Mouse (Mus musculus) mouse trophoblast stem cell (cell line): ENCODE results near the gene Ror1.

Source experiments
- in situ Hi-C, 2 experiments: fragments of 300-500 bp; cut with MseI, MboI; formaldehyde crosslinking; loops; 2 replicates in 1 of 2; 3 replicates in 1 of 2; pipeline ENCODE4 v1.15.1; 2025

Ror1 gene

GRCm38 (mm10) chr4:100248273-100248672 lies 152.7 kb downstream of the Ror1 start:
- in situ Hi-C loops, result no loop called here

- in situ Hi-C loops, result no loop called here
Measured at GRCm38 (mm10) chr4:100251270-100251669, 155.7 kb downstream of the Ror1 start.

GRCm38 (mm10) chr4:100252050-100252449 lies 156.5 kb downstream of the Ror1 start:
- in situ Hi-C loops, result no loop called here

- in situ Hi-C loops, result no loop called here
Measured at GRCm38 (mm10) chr4:100252646-100253045, 157.1 kb downstream of the Ror1 start.

- in situ Hi-C loops, result no loop called here
Measured at GRCm38 (mm10) chr4:100253401-100253800, 157.8 kb downstream of the Ror1 start.

GRCm38 (mm10) chr4:100253831-100254230 lies 158.2 kb downstream of the Ror1 start:
- in situ Hi-C loops, result no loop called here

- in situ Hi-C loops, result no loop called here
Measured at GRCm38 (mm10) chr4:100258462-100258861, 162.9 kb downstream of the Ror1 start.

GRCm38 (mm10) chr4:100263917-100264316 lies 168.3 kb downstream of the Ror1 start:
- in situ Hi-C loops, result no loop called here

GRCm38 (mm10) chr4:100271059-100271735 lies 175.6 kb downstream of the Ror1 start:
- in situ Hi-C loops, result no loop called here

GRCm38 (mm10) chr4:100271736-100272127 lies 176.1 kb downstream of the Ror1 start:
- in situ Hi-C loops, result no loop called here

GRCm38 (mm10) chr4:100273356-100273755 lies 177.8 kb downstream of the Ror1 start:
- in situ Hi-C loops, result no loop called here

- in situ Hi-C loops, result no loop called here
Measured at GRCm38 (mm10) chr4:100273807-100274480, 178.4 kb downstream of the Ror1 start.

- in situ Hi-C loops, result no loop called here
Measured at GRCm38 (mm10) chr4:100276482-100276881, 180.9 kb downstream of the Ror1 start.

GRCm38 (mm10) chr4:100276970-100277369 lies 181.4 kb downstream of the Ror1 start:
- in situ Hi-C loops, result no loop called here

GRCm38 (mm10) chr4:100283171-100283880 lies 187.7 kb downstream of the Ror1 start:
- in situ Hi-C loops, result no loop called here

- in situ Hi-C loops, result no loop called here
Measured at GRCm38 (mm10) chr4:100284528-100284927, 188.9 kb downstream of the Ror1 start.

- in situ Hi-C loops, result no loop called here
Measured at GRCm38 (mm10) chr4:100286111-100286541, 190.5 kb downstream of the Ror1 start.

GRCm38 (mm10) chr4:100286800-100287199 lies 191.2 kb downstream of the Ror1 start:
- in situ Hi-C loops, result no loop called here

- in situ Hi-C loops, result no loop called here
Measured at GRCm38 (mm10) chr4:100287829-100288228, 192.2 kb downstream of the Ror1 start.

GRCm38 (mm10) chr4:100291015-100291651 lies 195.5 kb downstream of the Ror1 start:
- in situ Hi-C loops, result no loop called here

- in situ Hi-C loops, result no loop called here
Measured at GRCm38 (mm10) chr4:100297678-100298077, 202.1 kb downstream of the Ror1 start.

GRCm38 (mm10) chr4:100298566-100298965 lies 203.0 kb downstream of the Ror1 start:
- in situ Hi-C loops, result no loop called here
